Mouse (Mus musculus): Measurements from ENCODE around the gene Gm12185.
"Not testable (repeated sequence)": the region's sequence is repeated elsewhere in the genome, so short reads cannot be mapped to it uniquely, and the experiment has no call there.

- TF ChIP-seq CTCF (conservative IDR thresholded peaks at IDR 0.05; ENCODE audit: insufficient read depth, insufficient read length, low read depth, low read length); POLR2A (IDR thresholded peaks at IDR 0.05; ENCODE audit: low read depth, low read length): not testable (repeated sequence)
Measured at GRCm38 (mm10) chr11:48988219-48988618, 3.8 kb downstream of the Gm12185 start.

Measured in kidney, adult 2 months (tissue).